Mouse (Mus musculus) monocyte, adult 5-6 weeks (primary cell): Measurements from ENCODE around the gene Fasn. TPM values are rescaled to one million over a fixed set of nuclear protein-coding genes. Genes with fewer than 3 reads are reported as not detected.
"Not testable (repeated sequence)": the region's sequence is repeated elsewhere in the genome, so short reads cannot be mapped to it uniquely, and the experiment has no call there.

Source experiments
- ATAC-seq: fragments of 153-309, 156-312 bp; replicated peaks from 2 replicates; pipeline ENCODE4 v1.8.0; 2017; ENCODE audit warnings: mild to moderate bottlenecking; ENCODE audit not compliant: low TSS enrichment, insufficient number of reproducible peaks, severe bottlenecking, poor library complexity, low FRiP score
- total RNA-seq: library from RNA; stranded (forward); fragments of 200-1000, 200-491, 200-594 nt; gene quantifications from 3 replicates; pipeline ENCODE4 v1.2.3, GENCODE M21; 2017

Gene Fasn
- total RNA-seq, 1 experiment from 2014 or later, result 13.2 TPM

GRCm38 (mm10) chr11:120773463-120774190 is 50.7 kb downstream of the Fasn start:
- ATAC-seq, result no peak

- no peak for ATAC-seq
Measured at GRCm38 (mm10) chr11:120772749-120773148, 51.6 kb downstream of the Fasn start.

- ATAC-seq, result no peak
Measured at GRCm38 (mm10) chr11:120768206-120768605, 56.1 kb downstream of the Fasn start.

GRCm38 (mm10) chr11:120767023-120767422 is 57.3 kb downstream of the Fasn start:
- ATAC-seq, result peak; percentile 62

- not testable (repeated sequence) for ATAC-seq
Measured at GRCm38 (mm10) chr11:120763121-120763999, 61.0 kb downstream of the Fasn start.

GRCm38 (mm10) chr11:120762672-120763041 is 61.7 kb downstream of the Fasn start, which contains the start of gene Hmga1b:
Hmga1b (plus strand) TSS chr11:120762794.
- not testable (repeated sequence) for ATAC-seq

- no peak for ATAC-seq
Measured at GRCm38 (mm10) chr11:120761811-120762671, 62.3 kb downstream of the Fasn start.

GRCm38 (mm10) chr11:120760236-120760635 is 64.1 kb downstream of the Fasn start:
- ATAC-seq, result no peak

Other genes with a start within 250 kb of the Fasn start
- 163 to 262 TPM (median 173 TPM) in 3 replicates for gene Arhgdia, start 242.9 kb downstream of the Fasn start, total RNA-seq
- 78.4 to 113 TPM (median 112 TPM) in 3 replicates for gene Alyref, start 226.2 kb downstream of the Fasn start, total RNA-seq
- 18.5 to 31.2 TPM (median 26.5 TPM) in 3 replicates for gene Anapc11, start 226.1 kb downstream of the Fasn start, total RNA-seq
- gene Npb, start 216.1 kb downstream of the Fasn start, total RNA-seq, result not detected in 3 replicates
- 26.9 to 43.7 TPM (median 32.9 TPM) in 3 replicates for gene Pcyt2, start 206.6 kb downstream of the Fasn start, total RNA-seq
- gene Sirt7, start 199.3 kb downstream of the Fasn start, total RNA-seq, result 131 to 192 TPM (median 132 TPM) in 3 replicates
- 28.8 to 34.0 TPM (median 33.8 TPM) in 3 replicates for gene Mafg, start 190.9 kb downstream of the Fasn start, total RNA-seq
- 0.57 to 0.58 TPM in 2 of 3 replicates, not detected in the other for gene Pycr1, start 180.8 kb downstream of the Fasn start, total RNA-seq
- gene Myadml2, start 176.4 kb downstream of the Fasn start, total RNA-seq, result not detected in 3 replicates
- gene Notum, start 163.4 kb downstream of the Fasn start, total RNA-seq, result not detected in 3 replicates
- gene Aspscr1, start 151.6 kb downstream of the Fasn start, total RNA-seq, result 32.3 to 55.6 TPM (median 50.2 TPM) in 3 replicates
- 27.0 to 58.3 TPM (median 41.9 TPM) in 3 replicates for gene Cenpx, start 110.8 kb downstream of the Fasn start, total RNA-seq
- 39.7 to 45.3 TPM (median 41.0 TPM) in 3 replicates for gene Lrrc45, start 110.6 kb downstream of the Fasn start, total RNA-seq
- gene Rac3, start 103.1 kb downstream of the Fasn start, total RNA-seq, result 7.1 to 9.7 TPM in 2 of 3 replicates, not detected in the other
- gene Dcxr, start 97.3 kb downstream of the Fasn start, total RNA-seq, result 14.8 to 32.2 TPM (median 23.8 TPM) in 3 replicates
- 2.0 TPM in 1 of 3 replicates, not detected in the others for gene Cbr2, start 92.4 kb downstream of the Fasn start, total RNA-seq
- gene Hmga1b, start 61.8 kb downstream of the Fasn start, total RNA-seq, result 2.3 to 66.8 TPM (median 12.5 TPM) in 3 replicates
- 1.0 to 3.9 TPM (median 1.2 TPM) in 3 replicates for gene Rfng, start 40.3 kb downstream of the Fasn start, total RNA-seq
- 55.0 to 59.6 TPM (median 55.7 TPM) in 3 replicates for gene Gps1, start 40.3 kb downstream of the Fasn start, total RNA-seq
- gene Dus1l, start 28.1 kb downstream of the Fasn start, total RNA-seq, result 25.1 to 42.4 TPM (median 31.8 TPM) in 3 replicates
- gene Ccdc57, start 108.3 kb upstream of the Fasn start, total RNA-seq, result 0.39 to 0.57 TPM in 2 of 3 replicates, not detected in the other
- gene Slc16a3, start 123.9 kb upstream of the Fasn start, total RNA-seq, result 74.0 to 101 TPM (median 95.1 TPM) in 3 replicates
- gene Csnk1d, start 166.8 kb upstream of the Fasn start, total RNA-seq, result 139 to 159 TPM (median 146 TPM) in 3 replicates
- 21.2 to 56.5 TPM (median 31.1 TPM) in 3 replicates for gene Cd7, start 214.9 kb upstream of the Fasn start, total RNA-seq
- not detected in 3 replicates for gene Sectm1b, start 239.0 kb upstream of the Fasn start, total RNA-seq